Mouse (Mus musculus) CH12.LX (cell line): Measurements from ENCODE around the gene Zbtb48. TPM values are rescaled to one million over a fixed set of nuclear protein-coding genes. Genes with fewer than 3 reads are reported as not detected.

Experiments
- DNase-seq: peaks from one replicate; pipeline ENCODE4 v3.0.0-alpha.2; 2013; ENCODE audit errors: extremely low read depth
- H3K27ac ChIP-seq: 2 replicates; pipeline ENCODE4 v1.5.1; 2012; ENCODE audit warnings: low read depth, mild to moderate bottlenecking, control low read depth, moderate library complexity; ENCODE audit not compliant: insufficient read depth
- H3K27me3 ChIP-seq: replicated peaks from 2 replicates; pipeline ENCODE3; 2012; ENCODE audit warnings: inconsistent platforms
- H3K36me3 ChIP-seq, 2 experiments: replicated peaks in 1 of 2; 2 replicates each; pipeline versions ENCODE3 to v1.6.1; 2012; ENCODE audit warnings: inconsistent platforms in 1 of 2, low read length in 1 of 2, mild to moderate bottlenecking in 1 of 2, mixed read lengths in 1 of 2, moderate library complexity in 1 of 2; ENCODE audit not compliant: control insufficient read depth in 1 of 2, insufficient read depth in 1 of 2
- H3K4me1 ChIP-seq, 2 experiments: 2 replicates each; pipeline ENCODE4 v1.6.1; 2012; ENCODE audit warnings: inconsistent platforms in 1 of 2, moderate library complexity in 1 of 2; ENCODE audit not compliant: insufficient read depth in 2 of 2, control insufficient read depth in 1 of 2
- H3K4me2 ChIP-seq: 2 replicates; pipeline ENCODE4 v1.6.1; 2012; ENCODE audit warnings: low read depth, mild to moderate bottlenecking, control low read depth; ENCODE audit not compliant: poor library complexity, insufficient read depth, severe bottlenecking
- H3K4me3 ChIP-seq, 3 experiments: fragments of 150-350 bp in 1 of 3; sonication (generic) in 1 of 3; replicated peaks in 1 of 3; 2 replicates each; pipeline versions ENCODE3 to v1.5.1; 2011 to 2012; ENCODE audit warnings: low read depth in 2 of 3, low read length in 2 of 3, mild to moderate bottlenecking in 2 of 3, moderate library complexity in 2 of 3, control low read depth in 1 of 3, improper control_type of control experiment in 1 of 3, inconsistent platforms in 1 of 3, mixed read lengths in 1 of 3; ENCODE audit not compliant: poor library complexity in 1 of 3
- H3K79me2 ChIP-seq: replicated peaks from 2 replicates; pipeline ENCODE4 v1.6.1; 2012; ENCODE audit warnings: mild to moderate bottlenecking, moderate library complexity; ENCODE audit not compliant: control insufficient read depth, poor library complexity, insufficient read depth, severe bottlenecking; ENCODE audit errors: extremely low read depth
- H3K9ac ChIP-seq: 2 replicates; pipeline ENCODE4 v1.6.1; 2012; ENCODE audit warnings: low read depth, mild to moderate bottlenecking, control low read depth, moderate library complexity; ENCODE audit not compliant: insufficient read depth
- H3K9me3 ChIP-seq: replicated peaks from 2 replicates; pipeline ENCODE3; 2012; ENCODE audit warnings: low read length, inconsistent platforms, mixed read lengths
- BHLHE40 ChIP-seq: IDR thresholded peaks from 2 replicates; pipeline ENCODE4 v1.6.1; 2011; ENCODE audit warnings: mild to moderate bottlenecking, low read depth, low read length, improper control_type of control experiment
- CHD2 ChIP-seq: IDR thresholded peaks from 2 replicates; pipeline ENCODE4 v1.6.1; 2011; ENCODE audit warnings: low read length, improper control_type of control experiment
- E2F4 ChIP-seq: IDR thresholded peaks from 2 replicates; pipeline ENCODE4 v1.6.1; 2011; ENCODE audit warnings: low read depth, low read length, improper control_type of control experiment; ENCODE audit not compliant: insufficient replicate concordance
- IRF4 ChIP-seq: IDR thresholded peaks from 2 replicates; pipeline ENCODE4 v1.6.1; 2014; ENCODE audit warnings: low read depth, mild to moderate bottlenecking, inconsistent platforms, low read length, improper control_type of control experiment
- JUN ChIP-seq: IDR thresholded peaks from 2 replicates; pipeline ENCODE4 v1.6.1; 2011; ENCODE audit warnings: low read depth, mild to moderate bottlenecking, low read length, improper control_type of control experiment, moderate library complexity; ENCODE audit not compliant: insufficient read depth
- JUND ChIP-seq: conservative IDR thresholded peaks from 2 replicates; pipeline ENCODE4 v1.6.1; 2011; ENCODE audit warnings: low read depth, low read length, improper control_type of control experiment
- KAT2A ChIP-seq: IDR thresholded peaks from 2 replicates; pipeline ENCODE4 v1.6.1; 2012; ENCODE audit warnings: low read length, improper control_type of control experiment, inconsistent platforms; ENCODE audit not compliant: insufficient replicate concordance
- MAX ChIP-seq: IDR thresholded peaks from 2 replicates; pipeline ENCODE4 v1.6.1; 2011; ENCODE audit warnings: low read length, improper control_type of control experiment
- MXI1 ChIP-seq: IDR thresholded peaks from 2 replicates; pipeline ENCODE4 v1.6.1; 2011; ENCODE audit warnings: mild to moderate bottlenecking, low read depth, low read length, improper control_type of control experiment
- MYC ChIP-seq: IDR thresholded peaks from 2 replicates; pipeline ENCODE4 v1.6.1; 2011; ENCODE audit warnings: low read depth, mild to moderate bottlenecking, improper control_type of control experiment, low read length
- NELFE ChIP-seq: IDR thresholded peaks from 2 replicates; pipeline ENCODE4 v1.6.1; 2011; ENCODE audit warnings: low read depth, low read length, improper control_type of control experiment
- NRF1 ChIP-seq: IDR thresholded peaks from 2 replicates; pipeline ENCODE4 v1.6.1; 2014; ENCODE audit warnings: low read depth, mild to moderate bottlenecking, inconsistent platforms, low read length, improper control_type of control experiment, moderate library complexity
- SIN3A ChIP-seq: IDR thresholded peaks from 2 replicates; pipeline ENCODE4 v1.6.1; 2012; ENCODE audit warnings: low read length, improper control_type of control experiment, inconsistent platforms
- UBTF ChIP-seq: IDR thresholded peaks from 2 replicates; pipeline ENCODE4 v1.6.1; 2012; ENCODE audit warnings: low read depth, mild to moderate bottlenecking, inconsistent platforms, low read length, improper control_type of control experiment, moderate library complexity
- USF1 ChIP-seq: IDR thresholded peaks from 2 replicates; pipeline ENCODE4 v1.6.1; 2014; ENCODE audit warnings: low read depth, mild to moderate bottlenecking, inconsistent platforms, low read length, improper control_type of control experiment
- USF2 ChIP-seq: conservative IDR thresholded peaks from 2 replicates; pipeline ENCODE4 v1.6.1; 2011; ENCODE audit warnings: low read depth, low read length, improper control_type of control experiment
- ZC3H11A ChIP-seq: IDR thresholded peaks from 2 replicates; pipeline ENCODE4 v1.6.1; 2012; ENCODE audit warnings: low read depth, mild to moderate bottlenecking, inconsistent platforms, low read length, improper control_type of control experiment
- ZKSCAN1 ChIP-seq: IDR thresholded peaks from 2 replicates; pipeline ENCODE4 v1.6.1; 2012; ENCODE audit warnings: low read depth, inconsistent platforms, low read length, improper control_type of control experiment, borderline replicate concordance
- ZMIZ1 ChIP-seq: IDR thresholded peaks from 2 replicates; pipeline ENCODE4 v1.6.1; 2012; ENCODE audit warnings: low read depth, mild to moderate bottlenecking, inconsistent platforms, low read length, improper control_type of control experiment
- dilution Hi-C: fragments of 300-500 bp; cut with MboI; formaldehyde crosslinking; loops from 2 replicates; pipeline ENCODE4 v1.14.3; 2020; ENCODE audit warnings: low sequenced_read_pairs; ENCODE audit not compliant: extremely low pct_unique_long_range_greater_than_20kb, extremely low pct_ligation_motif_present
- in situ Hi-C: fragments of 300-500 bp; cut with MboI; formaldehyde crosslinking; loops from 3 replicates; pipeline ENCODE4 v1.14.3; 2019; ENCODE audit warnings: low sequenced_read_pairs, low pct_ligation_motif_present, low pct_unique_long_range_greater_than_20kb, mixed read lengths
- polyA plus RNA-seq: library from polyadenylated mRNA; unstranded; fragments of >175 nt; gene quantifications from 2 replicates; pipeline ENCODE4 v1.2.1, GENCODE M21; 2012; ENCODE audit warnings: low read depth; ENCODE audit not compliant: insufficient read length
- total RNA-seq, 2 experiments: library from RNA; depleted of rRNA; stranded (reverse); fragments of 300-350 nt in 1 of 2; fragments of >200 nt in 1 of 2; gene quantifications; 2 replicates each; pipeline ENCODE4 v1.2.3; 2012 to 2014

The Zbtb48 gene
- total and polyA plus RNA-seq, 3 experiments, result 7.4 to 13.6 (median 10.5) TPM

DNA sequence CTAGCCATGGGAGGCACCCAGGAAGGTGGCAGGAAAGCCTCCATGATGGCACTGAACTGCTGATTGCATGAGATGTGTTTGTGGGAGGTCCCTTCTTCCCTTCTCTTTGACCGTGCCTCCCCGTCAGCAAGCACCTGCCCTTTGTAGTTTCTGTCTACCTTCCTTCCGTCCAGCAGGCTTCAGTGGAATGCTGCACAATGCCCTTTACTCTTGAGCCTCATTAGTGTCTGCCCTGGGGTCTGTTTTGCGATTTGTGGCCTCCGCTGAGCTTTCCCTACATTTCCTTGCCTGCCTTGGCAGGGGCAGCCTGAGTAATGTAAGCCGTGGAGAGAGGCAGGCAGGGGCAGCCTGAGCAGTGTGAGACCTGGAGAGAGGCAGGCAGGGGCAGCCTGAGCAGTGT is 17.1 kb upstream of the Zbtb48 start:
- Histone ChIP-seq H3K36me3 (peaks cover 59 to 84% of the 10 kb centered on the region in 2 experiments), H3K27me3 (no peaks in the 10 kb centered on the region), H3K9me3 (no peaks in the 10 kb centered on the region), H3K9ac (no peak overlapping the region), H3K27ac (no peak overlapping the region), H3K4me3 (no peak overlapping the region), H3K4me2 (no peak overlapping the region), H3K4me1 (peaks cover 16 to 38% of the 10 kb centered on the region in 2 experiments), H3K79me2 (peaks cover 58% of the 10 kb centered on the region)
- no peak for DNase-seq
- dilution Hi-C loops, result no loop called here
- in situ Hi-C loops, result loop anchor here (5.0 kb wide), 1 partner anchor 33 kb away; no protein-coding TSS in a partner anchor
- TF ChIP-seq JUND (no peak), ZMIZ1 (no peak), MYC (no peak), UBTF (no peak), KAT2A (no peak), BHLHE40 (no peak), MXI1 (no peak), SIN3A (no peak), MAX (no peak), ZC3H11A (no peak), NELFE (no peak)

- no peak overlapping the region for H3K9ac ChIP-seq
- H3K4me1 ChIP-seq, result peaks cover 19 to 45% of the 10 kb centered on the region in 2 experiments
- H3K79me2 ChIP-seq, result peaks cover 59% of the 10 kb centered on the region
- in situ Hi-C loops, result loop anchor here (5.0 kb wide), 1 partner anchor 34 kb away; no protein-coding TSS in a partner anchor
- no peak for TF ChIP-seq IRF4
- TF ChIP-seq MAX, result no peak
- TF ChIP-seq USF2, result no peak
- TF ChIP-seq USF1, result no peak
- no peak for TF ChIP-seq NRF1
- no peak for TF ChIP-seq E2F4
- no peak for TF ChIP-seq MXI1
- no peak for TF ChIP-seq CHD2
- no peak for TF ChIP-seq UBTF
- no peak for TF ChIP-seq JUN
- TF ChIP-seq ZKSCAN1, result no peak
- peaks cover 51 to 72% of the 10 kb centered on the region in 2 experiments for H3K36me3 ChIP-seq
- no peak overlapping the region for H3K4me3 ChIP-seq
- H3K4me2 ChIP-seq, result no peak overlapping the region
- no peak overlapping the region for H3K27ac ChIP-seq
- H3K27me3 ChIP-seq, result no peaks in the 10 kb centered on the region
- H3K9me3 ChIP-seq, result no peaks in the 10 kb centered on the region
- DNase-seq, result no peak
- dilution Hi-C loops, result no loop called here
Observed at GRCm38 (mm10) chr4:152043171-152043570, 15.7 kb upstream of the Zbtb48 start.
